Mouse (Mus musculus): Measurements from ENCODE around the gene BC049352.

DNA sequence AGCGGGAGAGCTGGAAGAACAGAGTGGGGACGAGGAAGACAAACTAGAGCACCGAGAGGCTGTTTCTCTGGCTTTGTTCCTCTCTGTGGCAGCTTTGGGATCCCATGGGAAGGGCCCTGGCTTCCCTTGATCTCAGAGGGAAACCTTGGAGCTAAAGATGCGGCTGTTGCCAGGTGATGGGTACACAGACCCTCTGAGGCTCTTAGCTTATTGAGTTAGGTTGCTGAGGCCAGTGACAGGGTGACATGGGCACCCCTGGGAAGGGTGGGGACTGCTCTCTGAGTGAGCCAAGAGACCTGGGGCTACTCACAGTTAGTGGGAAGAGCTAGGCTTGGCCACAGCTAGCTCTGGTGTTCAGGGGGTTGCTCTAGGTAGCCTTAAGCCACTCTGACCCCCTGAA, 13.7 kb downstream of the BC049352 start:
- TF ChIP-seq POLR2A (IDR thresholded peaks at IDR 0.05; ENCODE audit: borderline replicate concordance, control insufficient read depth, low read depth, low read length): no peak
- no peak for TF ChIP-seq CTCF (IDR thresholded peaks at IDR 0.05; ENCODE audit: control insufficient read depth, insufficient read depth, low read length)
